Mouse (Mus musculus): ENCODE data around the gene Ppp3ca.

DNA sequence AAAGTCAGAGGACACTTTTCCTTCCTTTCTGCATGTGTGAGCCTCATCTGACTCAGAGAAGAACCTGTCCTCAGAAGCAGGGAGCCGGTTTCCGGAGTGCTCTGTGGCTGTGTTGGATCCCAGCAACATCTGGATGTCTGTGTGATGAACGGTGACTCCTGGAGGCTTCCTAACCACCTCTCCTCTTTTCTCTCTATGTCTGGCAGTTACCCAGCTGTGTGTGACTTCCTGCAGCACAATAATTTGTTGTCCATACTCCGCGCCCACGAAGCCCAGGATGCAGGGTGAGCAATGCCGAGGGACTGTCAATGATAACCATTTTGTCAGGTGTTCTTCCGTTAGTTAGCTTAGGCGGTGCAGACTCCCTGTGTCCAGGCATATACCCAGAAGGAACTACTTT lies 217.8 kb downstream of the Ppp3ca start:
- TF ChIP-seq CTCF (IDR thresholded peaks at IDR 0.05; ENCODE audit: extremely low read depth, insufficient read length, insufficient replicate concordance, low read depth, low read length): no peak
- TF ChIP-seq POLR2A (IDR thresholded peaks at IDR 0.05; ENCODE audit: low read depth, low read length): no peak

Data from small intestine, adult 2 months (tissue).